9 mouse cellular contexts compared by ENCODE assay signal in the genomic region with DNA sequence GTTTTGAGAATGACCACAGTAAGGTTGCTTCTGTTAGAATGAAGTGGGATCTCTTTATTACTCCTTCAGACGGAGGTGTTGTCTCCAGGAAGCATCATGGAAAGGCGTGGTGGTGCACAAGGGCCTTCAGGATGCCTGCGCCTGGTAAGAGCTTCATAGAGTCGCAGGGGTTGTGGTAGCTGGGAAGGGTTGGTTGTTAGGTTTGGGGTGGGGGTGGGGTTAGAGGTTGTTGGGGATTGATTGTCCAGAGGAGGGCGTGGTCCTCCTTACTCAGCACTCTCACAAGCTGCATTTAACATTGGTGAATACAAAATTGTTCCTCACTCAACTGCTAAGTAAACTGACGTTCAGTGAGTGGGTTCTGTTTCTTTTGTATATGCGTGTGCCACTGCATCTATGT. TPM values are rescaled to one million over a fixed set of nuclear protein-coding genes. Genes with fewer than 3 reads are reported as not detected.
DNase-seq lines count a peak whose midpoint lies in the region; ATAC-seq and TF ChIP-seq lines count a peak whose summit lies in the region.
"Had no signal": no experiment of that assay in that cellular context is flagged by ENCODE, and none has a peak within 500 bp of the region (broad histone marks: within the 10 kb centered on the region; RNA-seq: fewer than 3 reads in every experiment).

No protein-coding gene starts in this region.

- 0 out of 2 replicates have a peak, but pooled peaks have one; percentile 17 for TF ChIP-seq CTCF in stomach, postnatal 0 days (IDR thresholded peaks at IDR 0.05; ENCODE audit: low read depth)

- no peak overlapping the region for H3K27ac ChIP-seq in limb, embryonic 15.5 days
- H3K27ac ChIP-seq in stomach, postnatal 0 days (replicated peaks) = no peak overlapping the region

- peak overlapping the region; percentile 76; the same call in 1 of the 2 replicates for H3K9ac ChIP-seq in limb, embryonic 15.5 days
- peak overlapping the region; percentile 79; the same call in 1 of the 2 replicates for H3K9ac ChIP-seq in stomach, postnatal 0 days (ENCODE audit: low read length)

- no peak for TF ChIP-seq EP300 in stomach, postnatal 0 days (optimal IDR thresholded peaks at IDR 0.05)

- peaks cover 82% of the 10 kb centered on the region for H3K4me1 ChIP-seq in megakaryocyte, embryonic 14.5 days
- peaks cover 44% of the 10 kb centered on the region for H3K4me1 ChIP-seq in erythroblast, embryonic 14.5 days (ENCODE audit: control insufficient read depth)
- H3K4me1 ChIP-seq in limb, embryonic 15.5 days = peaks cover 44% of the 10 kb centered on the region
- no peaks in the 10 kb centered on the region for H3K4me1 ChIP-seq in stomach, postnatal 0 days (replicated peaks; ENCODE audit: control insufficient read depth, insufficient read depth)

- no peak for DNase-seq in stomach, postnatal 0 days (ENCODE audit: low spot score)
- DNase-seq in testis, postnatal 10 days (ENCODE audit: low spot score) = no peak
- no peak for DNase-seq in lung, postnatal 10 days
- no peak for DNase-seq in spleen, adult 12 weeks (ENCODE audit: low spot score)
- DNase-seq: thymus, postnatal 36 days had no signal

- H3K27me3 ChIP-seq in megakaryocyte, embryonic 14.5 days (replicated peaks) = peaks cover 29% of the 10 kb centered on the region
- peaks cover 23% of the 10 kb centered on the region for H3K27me3 ChIP-seq in erythroblast, embryonic 14.5 days (ENCODE audit: control insufficient read depth)
- H3K27me3 ChIP-seq in limb, embryonic 15.5 days = no peaks in the 10 kb centered on the region
- H3K27me3 ChIP-seq in stomach, postnatal 0 days (ENCODE audit: control insufficient read depth, insufficient read depth, low read length) = no peaks in the 10 kb centered on the region

- H3K4me3 ChIP-seq in megakaryocyte, embryonic 14.5 days (replicated peaks) = peak overlapping the region; percentile 98
- peak overlapping the region; percentile 76 for H3K4me3 ChIP-seq in erythroblast, embryonic 14.5 days (replicated peaks)
- peak overlapping the region; percentile 73 for H3K4me3 ChIP-seq in limb, embryonic 15.5 days
- peak overlapping the region; percentile 71 for H3K4me3 ChIP-seq in stomach, postnatal 0 days (ENCODE audit: low read depth, low read length)

- H3K9me3 ChIP-seq in megakaryocyte, embryonic 14.5 days = no peaks in the 10 kb centered on the region
- H3K9me3 ChIP-seq in erythroblast, embryonic 14.5 days (ENCODE audit: control insufficient read depth, low read length) = no peaks in the 10 kb centered on the region
- H3K9me3 ChIP-seq in limb, embryonic 15.5 days = no peaks in the 10 kb centered on the region
- H3K9me3 ChIP-seq in stomach, postnatal 0 days (ENCODE audit: control insufficient read depth, low read length) = no peaks in the 10 kb centered on the region

- 18% methylated on average over 7 of the region's 7 CpGs for WGBS in limb, embryonic 15.5 days
- 7% methylated on average over 7 of the region's 7 CpGs for WGBS in stomach, postnatal 0 days

- ATAC-seq in megakaryocyte, adult 5-6 weeks (ENCODE audit: poor library complexity, severe bottlenecking) = no peak
- no peak for ATAC-seq in limb, embryonic 15.5 days (ENCODE audit: insufficient number of reproducible peaks, low FRiP score, low TSS enrichment, low read depth)
- ATAC-seq in stomach, postnatal 0 days (ENCODE audit: low FRiP score, low TSS enrichment) = no peak

- peak overlapping the region; percentile 72 for H3K4me2 ChIP-seq in limb, embryonic 15.5 days
- H3K4me2 ChIP-seq in stomach, postnatal 0 days (replicated peaks; ENCODE audit: low read depth) = peak overlapping the region; percentile 93

- peaks cover 49% of the 10 kb centered on the region for H3K36me3 ChIP-seq in megakaryocyte, embryonic 14.5 days (replicated peaks; ENCODE audit: low read length)
- H3K36me3 ChIP-seq in erythroblast, embryonic 14.5 days (ENCODE audit: control insufficient read depth) = peaks cover 51% of the 10 kb centered on the region
- peaks cover 48% of the 10 kb centered on the region for H3K36me3 ChIP-seq in limb, embryonic 15.5 days
- peaks cover 17% of the 10 kb centered on the region; the same call in 1 of the 2 replicates for H3K36me3 ChIP-seq in stomach, postnatal 0 days (ENCODE audit: control insufficient read depth, insufficient read depth, low read length)

RNA-seq across cellular contexts. Expression of a gene that starts 18.5 kb away (rescaled TPM):
- polyA plus RNA-seq in megakaryocyte, embryonic 14.5 days (2012; ENCODE audit: insufficient read depth, low replicate concordance) = not detected in 2 replicates
- total RNA-seq in megakaryocyte, adult 5-6 weeks (2015) = not detected in 2 replicates
- not detected in 2 replicates for total RNA-seq in megakaryocyte, adult 5-6 weeks (2017)
- polyA plus RNA-seq in erythroblast, embryonic 14.5 days (2012) = 0.02 TPM in 1 of 2 replicates, not detected in the other
- polyA plus RNA-seq in limb, embryonic 15.5 days (2015; fragmentation: Nextera tagmentation; extraction: Ambion mirVana) = 20.1 and 22.2 TPM in 2 replicates
- 22.1 and 22.2 TPM in 2 replicates for polyA plus RNA-seq in stomach, postnatal 0 days (2015; fragmentation: Nextera tagmentation; extraction: Ambion mirVana)

RNA-seq across cellular contexts. Expression of a gene that starts 19.3 kb away (rescaled TPM):
- not detected in 2 replicates for polyA plus RNA-seq in megakaryocyte, embryonic 14.5 days (2012; ENCODE audit: insufficient read depth, low replicate concordance)
- total RNA-seq in megakaryocyte, adult 5-6 weeks (2015) = 0.80 TPM in 1 of 2 replicates, not detected in the other
- not detected in 2 replicates for total RNA-seq in megakaryocyte, adult 5-6 weeks (2017)
- not detected in 2 replicates for polyA plus RNA-seq in erythroblast, embryonic 14.5 days (2012)
- 1.9 and 2.6 TPM in 2 replicates for polyA plus RNA-seq in limb, embryonic 15.5 days (2015; fragmentation: Nextera tagmentation; extraction: Ambion mirVana)
- polyA plus RNA-seq in stomach, postnatal 0 days (2015; fragmentation: Nextera tagmentation; extraction: Ambion mirVana) = 2.6 and 2.7 TPM in 2 replicates

RNA-seq across cellular contexts. Expression of a gene that starts 45.8 kb away (rescaled TPM):
- 22.9 and 66.2 TPM in 2 replicates for polyA plus RNA-seq in megakaryocyte, embryonic 14.5 days (2012; ENCODE audit: insufficient read depth, low replicate concordance)
- 20.9 and 21.8 TPM in 2 replicates for total RNA-seq in megakaryocyte, adult 5-6 weeks (2015)
- total RNA-seq in megakaryocyte, adult 5-6 weeks (2017) = 16.2 TPM in 2 replicates
- 1.6 and 1.8 TPM in 2 replicates for polyA plus RNA-seq in erythroblast, embryonic 14.5 days (2012)
- polyA plus RNA-seq in limb, embryonic 15.5 days (2015; fragmentation: Nextera tagmentation; extraction: Ambion mirVana) = 7.1 and 8.2 TPM in 2 replicates
- polyA plus RNA-seq in stomach, postnatal 0 days (2015; fragmentation: Nextera tagmentation; extraction: Ambion mirVana) = 5.7 and 6.1 TPM in 2 replicates

Comparison
In these comparisons a context has a peak if more than half of its experiments do, and no peak if none do; other contexts are left out.
1. RNA of a gene that starts 18.5 kb away (polyA plus RNA-seq): 22.1 to 22.2 TPM in stomach, postnatal 0 days and 20.1 to 22.2 TPM in limb, embryonic 15.5 days; 0.02 TPM in erythroblast, embryonic 14.5 days and not detected in megakaryocyte, embryonic 14.5 days; every median in the first group is over 10 times any median in the second.
2. Peak in every context shown above with its lines, with median percentiles within 50 percentile points of each other: H3K4me3 ChIP-seq.